Mouse (Mus musculus) olfactory bulb, adult 2 months (tissue): ENCODE measurements around the gene Paxbp1.

Experiments
- CTCF ChIP-seq: fragments of 200-500 bp; IDR thresholded peaks from 2 replicates; pipeline ENCODE4 v1.5.1; 2012; ENCODE audit warnings: low read depth, mild to moderate bottlenecking, low read length, moderate library complexity; ENCODE audit not compliant: insufficient read depth
- POLR2A ChIP-seq: fragments of 200-500 bp; IDR thresholded peaks from 2 replicates; pipeline ENCODE4 v1.6.1; 2012; ENCODE audit warnings: mild to moderate bottlenecking, low read depth, low read length, moderate library complexity; ENCODE audit not compliant: insufficient read depth

DNA sequence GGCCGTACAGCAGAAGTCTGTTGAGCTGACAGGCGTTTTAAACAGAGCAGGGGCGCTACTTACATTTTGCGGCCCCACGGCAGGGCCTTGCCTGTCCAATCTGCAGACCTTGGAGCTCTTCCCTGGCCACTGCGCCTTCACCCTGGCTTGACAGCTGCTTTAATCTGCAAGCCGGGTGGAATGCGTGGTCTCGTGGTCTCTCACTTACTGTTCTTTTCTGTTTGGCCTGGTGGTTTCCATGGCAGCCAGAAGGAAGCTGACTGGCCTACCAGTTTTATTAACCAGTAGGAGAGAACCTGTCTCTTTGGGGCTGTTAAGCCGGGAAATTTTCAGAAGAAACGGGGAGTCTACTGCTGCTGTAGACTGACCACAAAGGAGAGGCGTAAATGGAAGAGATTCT lies 24.6 kb upstream of the Paxbp1 start:
- no peak for TF ChIP-seq CTCF
- TF ChIP-seq POLR2A, result no peak
